Mouse (Mus musculus): Measurements from ENCODE around the gene Gas2l1. TPM values are rescaled to one million over a fixed set of nuclear protein-coding genes. Genes with fewer than 3 reads are reported as not detected.

Gas2l1 gene
- total RNA-seq, 2 experiments from 2014 or later: 16.1 to 17.6 TPM

Small RNA genes within 50 kb of the gene (microRNA-seq; reads per million reads assigned to microRNA genes)
- 0 reads per million in 2 experiments for gene Gm47296

Other genes with a start within 250 kb of the Gas2l1 start
- 10 to 100 TPM; 70.8 to 76.9 TPM for gene Nf2, start 215.8 kb downstream of the Gas2l1 start, total RNA-seq (2021)
- gene Nipsnap1, start 191.4 kb downstream of the Gas2l1 start, total RNA-seq (2021): 1 to 10 TPM in 1 of 2 experiments, under 1 TPM in 1; 0.55 to 2.1 TPM
- gene Thoc5, start 170.0 kb downstream of the Gas2l1 start, total RNA-seq (2021): 10 to 100 TPM; 17.1 to 17.3 TPM
- not detected for gene Nefh, start 117.3 kb downstream of the Gas2l1 start, total RNA-seq (2021)
- 10 to 100 TPM; 49.7 to 58.1 TPM for gene Ap1b1, start 78.5 kb downstream of the Gas2l1 start, total RNA-seq (2021)
- 1 to 10 TPM; 3.8 to 5.6 TPM for gene Rasl10a, start 7.2 kb downstream of the Gas2l1 start, total RNA-seq (2021)
- gene Rhbdd3, start 33.6 kb upstream of the Gas2l1 start, total RNA-seq (2021): 10 to 100 TPM; 25.6 to 28.2 TPM
- 100 to 1,000 TPM in 1 of 2 experiments, 10 to 100 TPM in 1; 70.0 to 104 TPM for gene Ewsr1, start 33.9 kb upstream of the Gas2l1 start, total RNA-seq (2021)
- gene Emid1, start 86.9 kb upstream of the Gas2l1 start, total RNA-seq (2021): 1 to 10 TPM; 1.0 to 2.1 TPM
- 10 to 100 TPM; 82.3 to 83.3 TPM for gene Kremen1, start 196.2 kb upstream of the Gas2l1 start, total RNA-seq (2021)